In genomic region chr5:103229321-103229720, GRCm38 (mm10) we compare ENCODE assay signal across 11 mouse cellular contexts.
"Had no signal": no experiment of that assay in that cellular context is flagged by ENCODE, and none has a peak within 500 bp of the region (broad histone marks: within the 10 kb centered on the region; RNA-seq: fewer than 3 reads in every experiment).

No protein-coding gene starts in this region.

- DNase-seq: lung, adult 18-20 months; lung, embryonic 14.5 days; lung, postnatal 10 days; lung, postnatal 4 days; midbrain, embryonic 14.5 days; retina, postnatal 1 day; right cerebral cortex, postnatal 4 days; spleen, adult 18-20 months; thymus, adult 2 months; thymus, postnatal 25 days; thymus, postnatal 4 days had no signal
